Mouse (Mus musculus): Measurements from ENCODE around the gene 1700011L22Rik. TPM values are rescaled to one million over a fixed set of nuclear protein-coding genes. Genes with fewer than 3 reads are reported as not detected.

The 1700011L22Rik gene
- total RNA-seq, 2 experiments from 2014 or later = not detected

DNA sequence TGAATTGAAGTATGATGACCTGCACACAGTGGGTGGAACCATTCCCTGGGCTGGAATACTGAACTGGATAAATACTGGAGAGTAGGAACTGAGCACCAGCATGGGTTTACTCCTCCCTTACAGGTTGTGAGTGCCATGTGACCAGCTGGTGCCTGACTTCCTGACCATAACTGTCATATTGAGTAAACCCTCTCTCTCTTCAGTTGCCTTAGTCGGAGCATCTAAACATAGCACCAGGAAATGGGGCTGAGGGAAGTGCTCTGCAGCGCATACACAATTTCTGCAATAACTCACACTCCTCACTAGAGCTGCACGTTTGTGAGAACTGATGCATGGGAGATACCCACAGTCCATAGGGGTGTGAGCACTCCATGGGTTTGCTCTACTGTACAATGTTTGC lies 9.1 kb downstream of the 1700011L22Rik start:
- DNase-seq = no peak

DNA sequence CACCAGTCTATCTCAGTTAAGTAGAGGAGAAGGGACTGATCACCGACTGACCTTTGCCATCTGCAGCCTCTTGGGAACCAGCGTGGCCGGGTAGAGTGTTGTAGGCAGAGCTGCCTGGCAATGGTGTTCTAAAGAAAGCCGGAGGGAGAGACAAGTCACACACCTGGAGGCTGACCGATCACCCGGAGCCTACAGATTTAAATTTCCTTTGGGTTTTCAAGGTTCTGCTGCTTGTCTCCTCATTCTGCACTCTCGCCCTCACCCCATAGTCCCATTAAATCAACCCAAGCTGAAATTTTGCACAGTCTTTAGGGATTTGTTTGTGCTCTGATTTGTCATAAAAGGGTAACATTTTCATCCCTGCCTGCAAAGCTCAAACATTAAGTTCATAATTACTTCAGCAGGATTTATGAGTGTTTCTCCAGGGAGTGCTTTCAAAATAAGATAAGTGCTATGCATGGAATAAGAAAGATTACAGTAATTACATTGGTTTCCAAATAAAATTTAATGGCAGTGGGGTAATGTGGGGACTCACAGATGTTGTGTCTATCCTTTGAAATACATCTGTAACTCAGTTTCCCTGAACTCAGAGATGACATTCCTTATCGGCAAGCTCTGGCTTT lies 19.0 kb downstream of the 1700011L22Rik start:
- no peak for DNase-seq

DNA sequence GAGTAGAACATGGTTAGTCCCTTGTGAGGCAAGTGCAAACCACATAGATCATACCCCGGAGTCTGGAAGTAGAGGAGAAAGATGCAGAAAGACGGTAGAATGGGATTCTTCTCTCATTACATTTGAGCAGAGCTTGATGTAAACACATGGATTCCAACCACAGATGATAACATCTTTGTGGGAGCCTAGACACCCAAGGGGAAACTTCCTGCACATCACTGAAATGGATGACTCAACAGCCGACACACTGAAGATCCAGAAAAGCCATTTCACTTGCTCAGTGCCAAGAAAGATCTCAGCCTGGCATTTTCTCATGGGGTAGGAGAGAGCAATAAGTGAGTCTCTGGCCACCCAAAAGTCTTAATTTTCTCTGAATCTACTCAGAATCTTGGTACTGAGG lies 20.5 kb downstream of the 1700011L22Rik start:
- DNase-seq = no peak

DNA sequence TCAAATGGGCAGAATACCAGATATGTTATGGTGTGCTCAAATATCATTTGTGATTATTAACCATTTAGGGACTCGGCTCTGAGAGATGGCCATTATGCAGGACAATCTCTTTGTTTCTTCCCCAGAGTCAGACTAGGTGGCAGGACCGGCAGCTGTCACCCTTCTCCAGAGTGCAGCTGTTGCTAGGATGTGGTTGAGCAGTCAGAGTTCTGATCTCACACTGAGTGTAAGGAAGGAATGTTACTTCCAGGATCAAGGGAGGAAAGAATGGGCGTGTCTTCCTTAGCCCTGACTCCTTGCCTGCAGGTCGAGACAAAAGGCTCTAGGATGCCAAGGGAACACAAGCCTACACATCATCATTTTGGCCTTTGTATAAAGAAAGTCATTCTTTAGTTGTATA lies 21.2 kb downstream of the 1700011L22Rik start:
- no peak for DNase-seq

DNA sequence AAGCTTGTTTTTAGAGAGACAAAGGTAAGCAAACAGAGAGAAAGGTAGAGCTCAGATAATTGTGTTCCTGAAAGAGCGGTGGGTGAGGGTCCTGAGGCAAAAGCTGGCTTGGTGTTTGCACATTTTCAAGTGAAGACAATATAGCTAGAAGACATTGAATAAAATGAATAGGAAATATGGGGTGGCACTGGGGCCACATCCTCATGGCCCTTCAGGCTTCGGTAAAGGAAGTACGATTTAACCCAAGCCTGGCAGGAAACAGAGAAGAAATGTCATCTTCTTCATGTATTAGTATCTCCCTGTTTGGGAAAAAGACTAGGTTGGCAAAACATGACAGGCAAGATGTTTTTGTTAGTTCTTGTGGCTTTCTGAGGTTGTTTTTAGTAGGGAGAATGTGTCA lies 22.3 kb downstream of the 1700011L22Rik start:
- DNase-seq = no peak

DNA sequence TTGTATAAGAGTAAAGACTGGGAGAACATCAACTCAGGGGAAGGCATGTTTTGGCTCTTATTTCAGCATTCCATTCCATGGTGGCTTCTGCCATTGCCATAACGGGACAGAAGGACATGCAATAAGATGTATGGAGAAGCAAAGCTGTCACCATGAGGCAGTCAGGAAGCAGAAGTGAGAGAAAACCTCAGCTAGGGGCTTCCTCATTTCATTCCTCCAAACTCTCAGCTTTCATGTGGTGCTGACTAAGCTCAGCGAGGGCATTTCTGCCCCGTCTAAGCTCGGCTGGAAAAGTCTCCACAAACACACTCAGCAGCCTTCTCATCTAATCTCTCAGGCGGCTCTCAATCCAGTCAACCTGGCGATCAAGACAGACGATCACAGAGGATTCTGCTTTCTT lies 22.8 kb downstream of the 1700011L22Rik start:
- DNase-seq = no peak

DNA sequence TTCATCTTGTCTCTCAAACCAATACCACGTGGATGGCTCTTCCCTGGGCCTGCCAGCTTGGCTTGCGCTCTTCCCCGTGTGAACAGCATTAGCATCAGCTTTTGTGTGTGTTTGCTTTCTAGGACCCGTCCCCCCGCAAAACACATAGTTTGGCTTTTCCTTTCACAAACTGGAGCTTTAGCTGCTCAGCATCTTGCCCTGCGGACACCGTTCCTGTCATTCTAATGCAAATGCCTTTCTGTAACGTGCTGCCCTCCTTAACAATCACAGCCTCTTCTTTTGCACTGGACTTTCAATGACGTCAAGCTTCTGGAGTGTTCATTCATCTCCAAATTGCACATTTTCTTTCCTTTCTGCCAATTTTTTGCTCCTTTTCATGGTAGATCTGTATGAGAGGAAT lies 24.0 kb downstream of the 1700011L22Rik start:
- DNase-seq = no peak

DNA sequence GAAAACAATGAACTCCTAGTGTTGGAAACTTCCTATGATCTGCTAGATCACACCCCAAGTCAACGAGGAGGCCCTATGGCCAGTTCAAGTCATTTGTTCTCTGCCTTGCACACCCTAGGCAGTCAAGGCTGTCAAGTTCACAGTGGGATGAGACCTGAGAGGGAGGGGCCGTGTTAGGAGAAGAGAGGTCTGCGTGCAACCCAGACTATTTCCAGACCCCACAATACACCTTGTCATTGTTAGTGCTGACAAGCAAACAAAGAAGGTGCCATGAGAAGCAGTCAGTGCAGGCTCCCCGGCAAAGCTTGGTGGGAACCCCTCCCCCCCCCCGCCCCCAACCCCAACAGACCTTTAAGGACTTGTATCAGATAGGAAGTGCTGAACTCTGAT lies 25.6 kb downstream of the 1700011L22Rik start:
- DNase-seq = no peak

DNA sequence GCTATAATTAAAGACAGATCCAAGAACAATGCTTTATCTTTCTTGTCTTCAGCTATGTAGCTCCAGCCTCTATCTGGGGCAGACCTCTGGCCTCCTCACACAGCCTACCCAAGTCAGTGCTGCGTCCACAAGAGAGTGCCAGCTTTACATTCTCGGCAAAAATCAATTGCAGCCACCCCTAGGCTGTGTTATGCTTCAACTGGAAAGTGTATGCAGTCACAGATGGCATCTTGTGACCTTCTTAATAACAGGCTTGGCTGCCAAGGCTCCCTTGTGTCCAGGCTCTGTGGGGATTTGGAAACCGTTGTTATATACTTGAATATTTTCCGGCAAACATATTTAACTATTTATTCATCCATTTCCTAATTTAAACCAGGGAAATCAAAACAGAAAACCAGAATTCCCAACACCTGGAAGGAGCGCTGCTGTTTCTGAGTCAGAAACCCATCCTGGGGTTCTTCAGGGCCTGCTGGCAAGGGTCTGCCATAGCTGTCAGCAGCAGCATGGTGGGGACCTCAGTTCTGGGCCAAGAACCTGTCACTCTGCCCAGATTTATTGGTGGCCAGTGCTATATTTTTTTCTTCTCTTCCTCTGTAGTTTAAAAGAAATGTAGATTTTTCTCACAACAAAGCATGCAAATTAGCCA lies 26.1 kb downstream of the 1700011L22Rik start:
- DNase-seq = no peak

DNA sequence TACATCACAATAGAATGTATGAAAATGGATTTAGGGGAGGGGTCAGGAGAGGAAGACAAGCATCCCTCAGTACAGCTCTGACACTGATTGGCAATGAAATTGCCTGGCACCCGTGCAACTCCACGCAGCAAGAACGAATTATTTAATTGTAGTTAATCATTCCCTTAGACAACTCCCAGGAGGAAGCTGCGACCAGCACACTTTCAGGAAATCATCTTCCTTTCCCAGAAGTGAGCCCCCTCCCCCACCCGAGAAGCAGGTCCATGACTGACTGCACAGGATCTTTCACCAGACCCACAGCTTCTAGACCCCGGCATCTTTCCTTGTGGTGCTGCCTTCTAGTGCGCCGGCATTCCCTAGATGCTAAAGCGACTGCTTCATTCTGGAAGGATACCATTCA lies 36.7 kb downstream of the 1700011L22Rik start:
- no peak for DNase-seq

DNA sequence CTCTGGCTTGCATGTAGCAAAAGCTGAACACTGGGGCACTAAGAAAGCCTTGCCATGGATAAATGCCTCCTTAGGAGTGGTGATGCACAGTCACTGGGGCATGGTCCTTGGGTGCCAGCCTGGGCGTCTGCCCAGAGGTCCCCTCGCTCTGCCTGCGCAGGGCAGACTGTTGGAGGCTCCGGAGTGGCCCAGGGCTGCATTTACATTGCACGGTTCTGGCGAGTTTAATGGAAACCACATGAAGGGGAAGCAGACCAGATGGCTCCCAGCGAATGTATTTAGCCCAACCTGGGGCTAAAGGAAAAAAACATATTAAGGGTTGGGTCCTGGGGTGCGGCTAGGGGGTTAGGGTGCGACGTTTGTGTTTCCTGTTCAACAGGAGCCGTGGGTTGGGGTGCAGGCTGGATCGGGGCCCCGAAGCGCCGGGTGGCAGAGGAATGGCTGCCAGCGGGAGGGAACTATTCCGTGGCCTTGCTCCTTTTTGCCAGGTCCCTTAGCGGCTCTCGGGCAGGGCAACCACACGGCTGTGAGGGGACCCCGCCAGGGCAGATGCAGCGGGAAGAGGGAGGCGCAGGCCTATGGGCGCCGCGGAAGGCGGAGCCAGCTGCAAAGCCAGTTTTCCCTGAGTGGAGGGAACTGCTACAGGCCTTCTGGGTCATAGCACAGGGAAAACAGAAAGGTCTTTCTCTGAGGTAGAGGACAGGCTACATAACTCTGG lies 38.6 kb downstream of the 1700011L22Rik start:
- peak; percentile 55 to 62 for DNase-seq

DNA sequence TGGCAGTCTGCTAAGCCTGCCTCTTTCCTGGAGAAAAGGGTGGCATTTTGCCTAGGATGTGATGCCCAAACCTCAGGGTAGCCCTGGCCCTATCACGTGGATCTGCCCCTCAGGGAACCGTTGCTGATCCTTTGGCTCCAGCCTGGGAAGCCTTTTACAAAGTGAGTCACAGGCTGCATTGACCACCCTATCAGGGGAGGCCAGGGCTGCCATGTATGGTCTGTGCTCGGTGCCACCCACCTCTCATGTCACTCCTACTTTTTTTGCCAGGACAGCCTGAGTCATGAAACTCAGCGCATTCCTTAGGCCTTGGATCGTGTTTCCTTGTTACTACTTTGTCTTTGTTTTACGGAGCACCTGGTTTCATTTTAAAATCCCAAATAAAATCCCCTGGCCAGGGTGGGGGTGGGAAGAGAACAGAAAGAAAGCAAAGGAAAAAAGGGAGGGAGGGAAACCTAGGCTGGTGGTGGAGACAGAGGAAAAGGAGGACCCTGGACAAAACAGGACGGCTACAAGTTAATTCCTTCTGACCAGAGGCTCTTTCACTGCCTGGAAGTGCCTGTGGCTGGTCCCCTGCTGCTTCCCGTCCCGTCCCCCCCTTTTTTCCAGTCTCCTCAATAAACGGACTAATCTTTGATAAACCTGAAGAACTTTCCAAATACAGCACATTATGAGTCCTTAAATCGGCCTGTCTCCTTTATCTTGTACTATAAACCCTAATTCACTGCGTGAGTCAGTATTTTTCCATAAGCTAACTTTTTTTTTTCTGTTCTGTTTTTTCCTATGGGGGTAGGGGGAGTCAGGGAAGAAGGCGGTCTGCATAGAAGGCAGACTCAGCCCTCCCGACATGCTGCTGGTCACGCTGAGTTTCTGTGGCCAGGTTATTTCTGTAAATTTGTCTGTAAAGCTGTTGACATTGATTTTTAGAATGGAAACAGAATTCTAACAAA lies 39.4 kb downstream of the 1700011L22Rik start:
- DNase-seq = peak; percentile 52 to 60

DNA sequence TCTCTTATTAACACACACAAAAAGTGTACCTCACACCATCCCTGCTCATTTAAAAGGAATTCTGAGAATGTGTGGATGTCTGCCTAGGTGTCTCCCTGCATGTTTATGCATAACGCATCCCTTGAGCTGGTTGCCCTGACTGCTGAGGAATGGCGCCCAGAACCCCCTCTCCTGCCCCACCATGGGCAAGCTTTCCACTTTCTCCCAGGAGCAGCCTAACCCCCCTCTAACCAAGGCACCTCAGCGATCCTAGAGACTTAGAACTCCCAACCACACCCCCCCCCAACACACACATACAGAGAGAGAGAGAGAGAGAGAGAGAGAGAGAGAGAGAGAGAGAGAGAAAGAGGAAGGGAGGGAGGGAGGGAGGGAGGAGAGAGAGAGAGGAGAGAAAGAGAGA lies 40.2 kb downstream of the 1700011L22Rik start:
- no peak for DNase-seq

DNA sequence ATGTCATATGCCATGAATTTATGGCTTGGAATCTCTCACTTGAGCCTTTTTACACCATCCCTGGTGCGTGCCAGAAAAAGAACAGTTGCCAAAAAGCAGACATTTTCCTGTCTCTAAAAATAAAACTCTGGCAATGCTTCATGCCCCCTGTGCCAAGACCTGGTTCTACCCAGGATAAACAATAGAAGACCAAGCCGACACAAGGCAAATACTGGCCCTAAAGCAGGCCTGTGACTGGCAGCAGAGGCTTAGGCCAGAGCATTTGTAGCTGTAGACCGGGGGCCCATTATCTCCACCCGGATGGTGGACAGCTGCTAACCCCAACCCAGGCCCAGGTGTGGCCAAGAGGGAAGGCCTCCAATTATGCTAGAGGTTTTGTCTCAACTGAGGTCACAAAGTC lies 41.5 kb downstream of the 1700011L22Rik start:
- peak; percentile 22 to 32 for DNase-seq

DNA sequence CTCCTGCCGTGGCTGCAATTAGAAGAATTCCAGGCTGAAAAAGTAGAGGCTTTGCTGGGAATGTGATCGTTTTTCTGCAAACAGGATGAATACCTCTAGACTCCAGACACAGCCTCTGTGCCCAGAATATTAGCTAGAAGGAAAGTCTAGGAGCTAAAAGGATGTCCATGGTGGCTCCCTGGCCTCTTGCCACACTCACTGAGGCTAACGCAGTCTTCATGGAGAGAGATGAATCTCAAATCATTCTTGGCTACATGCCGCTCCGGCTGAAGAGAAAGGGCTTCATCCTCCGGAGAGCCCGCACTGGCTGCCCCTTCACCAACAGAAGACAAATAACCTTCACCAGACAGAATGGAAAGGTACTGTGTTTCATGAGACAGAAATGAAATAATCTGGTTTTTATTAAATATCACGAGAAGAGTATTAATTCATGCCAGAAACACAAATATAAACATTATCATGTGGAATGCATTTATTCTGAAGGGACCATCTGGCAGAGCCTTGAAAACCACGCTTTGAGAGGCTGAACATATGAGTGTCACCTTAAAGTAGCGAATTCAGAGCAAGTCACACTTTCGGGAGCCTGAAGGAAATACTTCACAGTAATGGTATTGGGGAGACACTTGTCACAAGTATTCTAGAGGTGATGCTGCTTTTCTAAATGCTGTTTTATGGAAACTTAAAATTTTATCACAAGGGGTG lies 46.8 kb downstream of the 1700011L22Rik start:
- no peak for DNase-seq

DNA sequence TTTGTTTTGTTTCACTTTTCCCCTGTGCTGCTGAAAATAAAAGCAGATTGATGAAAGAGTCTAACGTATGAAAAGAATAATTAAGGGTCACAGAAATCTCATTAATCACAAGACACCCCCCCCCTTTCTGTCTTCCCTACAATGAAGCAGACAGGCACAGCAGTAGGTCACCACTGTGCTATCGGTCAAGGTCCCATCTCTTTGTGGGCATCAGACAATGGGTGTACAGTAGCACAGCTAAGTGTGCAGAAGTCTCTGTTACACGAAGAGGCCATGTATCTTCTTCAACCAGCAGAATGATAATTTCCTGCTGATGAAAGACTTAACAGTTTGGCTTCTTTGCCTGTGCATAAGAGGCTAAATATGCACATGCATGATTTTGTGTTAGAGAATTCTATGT lies 49.7 kb downstream of the 1700011L22Rik start:
- DNase-seq = no peak

DNA sequence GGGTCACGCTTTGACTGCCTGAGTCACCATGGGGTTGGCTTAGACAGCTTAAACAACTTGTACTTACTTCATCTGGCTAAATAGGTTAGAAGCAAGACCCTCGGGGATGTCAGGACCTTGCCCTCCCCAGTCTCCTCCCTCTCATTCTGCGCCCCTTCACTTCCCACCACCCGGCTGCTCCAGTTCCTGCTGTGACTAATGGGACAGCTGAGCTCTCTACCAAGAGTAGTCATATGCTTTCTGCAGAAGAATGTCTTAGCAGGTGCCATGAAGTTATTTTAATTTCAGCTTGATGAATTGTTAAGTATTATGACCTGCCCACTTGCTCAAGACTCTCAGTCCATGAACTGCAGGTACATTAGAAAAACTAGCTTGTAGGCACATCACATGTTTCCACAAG lies 51.9 kb downstream of the 1700011L22Rik start:
- no peak for DNase-seq

DNA sequence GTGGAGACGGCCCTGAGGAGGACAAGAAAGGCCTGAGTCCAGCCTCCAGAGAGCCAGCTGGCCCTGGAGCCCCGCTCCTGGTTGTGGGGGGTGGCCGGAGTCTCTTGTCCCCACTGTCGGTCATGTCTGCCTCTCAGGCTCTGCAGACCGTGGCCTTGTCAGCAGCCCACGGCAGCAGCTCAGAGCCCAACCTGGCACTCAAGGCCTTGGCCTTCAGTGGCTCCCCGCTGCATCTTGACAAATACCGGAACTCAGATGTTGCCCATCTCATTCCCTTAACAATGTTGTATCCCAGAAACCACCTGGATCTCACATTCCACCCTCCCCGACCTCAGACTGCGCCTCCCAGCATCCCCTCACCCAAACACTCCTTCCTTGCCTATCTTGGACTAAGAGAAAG lies 58.3 kb downstream of the 1700011L22Rik start:
- peak; percentile 32 to 50 for DNase-seq

DNA sequence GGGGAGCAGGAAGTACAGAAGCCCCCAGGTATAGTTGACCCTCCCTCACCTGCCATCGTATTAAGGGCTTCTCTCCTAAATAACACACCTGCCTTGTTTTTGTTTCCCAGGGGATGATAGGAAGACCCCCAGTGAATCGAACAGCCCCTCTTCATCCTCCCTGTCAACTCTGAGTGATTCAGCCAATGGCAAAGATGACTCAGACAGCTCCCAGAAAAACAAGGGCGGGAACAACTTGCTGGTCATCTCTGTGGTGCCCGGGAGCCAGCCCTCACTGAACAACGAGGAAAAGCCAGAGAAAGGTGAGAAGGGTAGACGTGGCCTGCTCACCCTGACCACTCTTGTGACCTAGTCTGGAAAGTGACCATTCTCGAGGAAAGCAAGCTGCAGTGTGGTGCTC lies 62.9 kb downstream of the 1700011L22Rik start:
- peak; percentile 17 to 52 for DNase-seq

DNA sequence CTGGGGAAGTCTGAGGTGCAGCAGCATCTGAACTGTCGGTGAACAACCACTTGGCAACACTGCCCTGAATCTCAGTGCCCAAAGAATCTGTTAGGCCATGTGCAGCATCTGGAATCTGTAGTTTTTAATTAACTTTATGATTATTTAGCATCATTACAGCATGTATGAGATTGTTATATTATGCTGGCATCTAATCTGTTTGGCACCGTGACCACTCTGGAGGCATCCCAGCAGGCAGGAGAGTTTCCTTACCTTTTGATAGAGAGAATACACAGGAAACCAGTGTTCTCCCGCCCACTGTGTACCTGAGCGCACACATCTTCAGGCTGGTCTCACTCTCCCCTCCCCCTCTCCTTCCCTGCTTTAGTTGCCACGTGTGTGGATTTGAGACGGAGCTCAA lies 68.7 kb downstream of the 1700011L22Rik start:
- no peak for DNase-seq

DNA sequence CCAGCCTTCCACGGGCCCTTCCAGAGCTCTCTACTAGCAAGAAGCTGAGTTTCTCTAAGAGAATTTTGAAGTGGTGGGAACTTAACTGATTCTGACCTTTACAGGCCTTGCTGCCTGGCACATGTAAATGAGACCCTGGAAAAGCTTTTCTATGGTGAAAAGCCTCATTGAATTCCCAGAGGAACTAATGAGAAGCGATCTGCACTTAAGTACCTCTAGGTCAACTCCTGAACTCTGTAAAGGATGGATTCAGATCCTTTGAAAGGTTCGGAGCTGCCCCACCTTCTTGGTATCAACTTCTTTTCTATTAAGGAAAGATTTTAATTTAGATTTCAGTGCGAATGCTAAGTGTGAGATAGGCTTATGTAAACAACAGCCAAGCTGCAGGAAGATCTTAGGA lies 72.4 kb downstream of the 1700011L22Rik start:
- no peak for DNase-seq

DNA sequence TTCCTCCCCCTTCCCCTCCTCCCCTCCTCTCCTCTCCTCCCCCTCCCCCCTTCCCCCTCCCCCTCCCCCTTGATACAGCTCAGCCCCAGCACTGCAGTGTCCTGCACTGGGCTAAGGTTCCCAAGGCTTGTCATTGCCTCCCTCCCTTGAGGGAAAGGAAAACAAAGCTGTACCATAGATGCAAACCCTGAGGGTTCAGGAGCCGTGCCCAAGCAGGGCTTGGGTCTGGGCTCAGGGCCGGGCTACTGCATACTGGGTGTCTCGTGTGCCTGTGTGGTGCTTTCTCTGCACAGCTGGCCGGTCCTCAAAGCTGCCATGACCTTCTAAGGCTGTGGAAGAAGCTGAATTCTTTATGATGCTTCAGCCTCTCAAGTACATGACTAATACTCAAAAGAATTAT lies 74.8 kb downstream of the 1700011L22Rik start:
- DNase-seq = peak; percentile 10 to 20
